Comparison of ENCODE assay signal across 16 mouse cellular contexts in genomic region chr7:107400061-107400799, GRCm38 (mm10). TPM values are rescaled to one million over a fixed set of nuclear protein-coding genes. Genes with fewer than 3 reads are reported as not detected.
A peak's percentile ranks its signal among the peaks of the same experiment; 100 is the strongest.
DNase-seq lines count a peak whose midpoint lies in the region; ATAC-seq lines count a peak whose summit lies in the region.
"Had no signal": no experiment of that assay in that cellular context is flagged by ENCODE, and none has a peak within 500 bp of the region (broad histone marks: within the 10 kb centered on the region; RNA-seq: fewer than 3 reads in every experiment).

No protein-coding gene starts in this region.

- H3K9ac ChIP-seq in midbrain, embryonic 16.5 days (ENCODE audit: low read depth, low read length): no peak overlapping the region
- H3K9ac ChIP-seq: liver, embryonic 13.5 days had no signal

- no peak for ATAC-seq in midbrain, embryonic 16.5 days
- ATAC-seq in erythroid progenitor cell, adult 5-6 weeks (replicated peaks; ENCODE audit: low FRiP score, poor library complexity, severe bottlenecking): no peak

- DNase-seq in adrenal gland, postnatal 25 days: peak; percentile 5
- no peak for DNase-seq in adrenal gland, postnatal 36 days
- peak; percentile 98 to 99 for DNase-seq in cerebellum, postnatal 10 days
- peak; percentile 30 to 58 for DNase-seq in layer of hippocampus, adult 8-10 months (ENCODE audit: low spot score in 2 of 2)
- DNase-seq in right cerebral cortex, adult 18-20 months: peak; percentile 38
- no peak for DNase-seq in kidney, postnatal 14 days
- DNase-seq: adrenal gland, adult 8-10 months; heart, postnatal 36 days; liver, embryonic 13.5 days; thymus, postnatal 4 days had no signal

- no peaks in the 10 kb centered on the region for H3K9me3 ChIP-seq in midbrain, embryonic 16.5 days (replicated peaks; ENCODE audit: control insufficient read depth, low read length, poor library complexity, severe bottlenecking)
- H3K9me3 ChIP-seq: liver, embryonic 13.5 days; megakaryocyte, embryonic 14.5 days had no signal

- H3K36me3 ChIP-seq in midbrain, embryonic 16.5 days (ENCODE audit: control insufficient read depth, insufficient read depth, low read length): no peaks in the 10 kb centered on the region
- H3K36me3 ChIP-seq: G1E; liver, embryonic 13.5 days had no signal

- no peak overlapping the region for H3K4me2 ChIP-seq in midbrain, embryonic 16.5 days (ENCODE audit: low read length)
- H3K4me2 ChIP-seq: liver, embryonic 13.5 days had no signal

- WGBS in midbrain, embryonic 16.5 days: 94% methylated on average over 15 of the region's 15 CpGs

- H3K27me3 ChIP-seq in midbrain, embryonic 16.5 days (ENCODE audit: control insufficient read depth, insufficient read depth, low read depth, low read length): no peaks in the 10 kb centered on the region
- H3K27me3 ChIP-seq: liver, embryonic 13.5 days; megakaryocyte, embryonic 14.5 days had no signal

- H3K27ac ChIP-seq in midbrain, embryonic 16.5 days (ENCODE audit: low read length): no peak overlapping the region
- H3K27ac ChIP-seq: kidney, postnatal 0 days; liver, embryonic 13.5 days had no signal

- no peaks in the 10 kb centered on the region for H3K4me1 ChIP-seq in midbrain, embryonic 16.5 days (ENCODE audit: control insufficient read depth, insufficient read depth, low read length)
- H3K4me1 ChIP-seq: liver, embryonic 13.5 days; megakaryocyte, embryonic 14.5 days had no signal

- no peak overlapping the region for H3K4me3 ChIP-seq in midbrain, embryonic 16.5 days (ENCODE audit: low read depth, low read length)
- H3K4me3 ChIP-seq: liver, embryonic 13.5 days; megakaryocyte, embryonic 14.5 days had no signal

RNA-seq across cellular contexts. Expression of gene Syt9, which starts 29.7 kb away (rescaled TPM):
- 2.2 and 3.6 TPM in 2 replicates for total RNA-seq in adrenal gland, postnatal 25 days (2021)
- 1 to 10 TPM; 2.1 to 3.0 TPM for total RNA-seq in adrenal gland, postnatal 36 days (2021)
- total RNA-seq in layer of hippocampus, adult 8-10 months (2022): 1 to 10 TPM; 4.7 to 6.4 (median 6.0) TPM
- polyA plus RNA-seq in midbrain, embryonic 16.5 days (2015; fragmentation: Nextera tagmentation; extraction: Ambion mirVana): 13.6 and 13.8 TPM in 2 replicates
- total RNA-seq in erythroid progenitor cell, adult 5-6 weeks (2015; ENCODE audit: low replicate concordance): not detected in 2 replicates
- not detected in 2 replicates for total RNA-seq in erythroid progenitor cell, adult 5-6 weeks (2017; ENCODE audit: low replicate concordance)
- total RNA-seq: heart, postnatal 36 days; neutrophil, adult 5-6 weeks had no signal
- polyA plus RNA-seq: G1E had no signal

Comparison
In these comparisons a context has a peak if more than half of its experiments do, and no peak if none do; other contexts are left out.
1. DNase-seq: peak in adrenal gland, postnatal 25 days (single experiment), cerebellum, postnatal 10 days (2 of 2), layer of hippocampus, adult 8-10 months (2 of 2) and right cerebral cortex, adult 18-20 months (single experiment); none in adrenal gland, postnatal 36 days (0 of 2) and kidney, postnatal 14 days (single experiment).